Mouse (Mus musculus) E14TG2a.4 (cell line): ENCODE measurements around the gene Tstd2.

Source experiments
- H3K27me3 ChIP-seq: 2 replicates; pipeline ENCODE4 v1.6.1; 2014; ENCODE audit warnings: low read length, control low read depth; ENCODE audit not compliant: insufficient read depth
- H3K36me3 ChIP-seq: 2 replicates; pipeline ENCODE4 v1.6.1; 2014; ENCODE audit warnings: low read length, control low read depth; ENCODE audit not compliant: insufficient read depth
- H3K4me1 ChIP-seq: replicated peaks from 2 replicates; pipeline ENCODE4 v1.6.1; 2014; ENCODE audit warnings: low read depth, low read length, control low read depth
- H3K4me3 ChIP-seq: replicated peaks from 2 replicates; pipeline ENCODE4 v1.5.1; 2014; ENCODE audit warnings: mild to moderate bottlenecking, low read length
- H3K9me3 ChIP-seq: 2 replicates; pipeline ENCODE4 v1.6.1; 2014; ENCODE audit warnings: low read length, control low read depth
- CTCF ChIP-seq: conservative IDR thresholded peaks from 2 replicates; pipeline ENCODE4 v1.5.1; 2014; ENCODE audit warnings: low read length
- NANOG ChIP-seq: IDR thresholded peaks from 2 replicates; pipeline ENCODE4 v1.6.1; 2014; ENCODE audit warnings: borderline replicate concordance, low read length, mixed read lengths
- POU5F1 ChIP-seq: IDR thresholded peaks from 2 replicates; pipeline ENCODE4 v1.6.1; 2014; ENCODE audit warnings: low read length, borderline replicate concordance

Gene Tstd2

DNA sequence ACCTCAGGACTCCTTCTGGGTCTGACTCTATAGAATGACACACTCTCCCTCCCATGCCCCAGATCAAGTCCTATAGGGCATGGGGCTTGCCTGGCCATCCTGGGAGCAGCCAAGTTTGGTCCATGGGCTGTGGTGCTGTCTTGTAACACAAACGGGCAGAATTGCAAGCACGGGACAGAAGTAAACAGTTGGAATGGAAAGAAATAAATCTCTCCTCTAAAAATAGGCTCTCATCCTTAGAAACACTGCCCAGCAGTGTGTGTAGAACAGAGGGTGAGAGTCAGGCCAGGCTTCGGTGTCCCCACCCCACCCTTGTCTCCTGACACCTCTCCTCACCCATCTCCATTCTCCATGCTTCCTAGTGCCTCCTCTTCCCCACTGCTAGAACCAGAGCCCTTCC is 70.4 kb downstream of the Tstd2 start:
- Histone ChIP-seq H3K4me1 (0 out of 2 replicates have a peak, but pooled peaks cover 6% of the 10 kb centered on the region), H3K36me3 (no peaks in the 10 kb centered on the region), H3K4me3 (no peak overlapping the region), H3K27me3 (peaks cover 21% of the 10 kb centered on the region), H3K9me3 (no peaks in the 10 kb centered on the region)
- TF ChIP-seq POU5F1, result no peak
- TF ChIP-seq NANOG, result no peak
- TF ChIP-seq CTCF, result no peak

GRCm38 (mm10) chr4:46065695-46066340 is 72.7 kb downstream of the Tstd2 start:
- TF ChIP-seq NANOG (no peak), CTCF (no peak), POU5F1 (no peak)
- no peak overlapping the region for H3K4me3 ChIP-seq
- peaks cover 9% of the 10 kb centered on the region; the same call in 1 of the 2 replicates for H3K4me1 ChIP-seq
- no peaks in the 10 kb centered on the region for H3K36me3 ChIP-seq
- no peaks in the 10 kb centered on the region for H3K9me3 ChIP-seq
- H3K27me3 ChIP-seq, result peaks cover 30% of the 10 kb centered on the region

GRCm38 (mm10) chr4:46064961-46065360 is 73.5 kb downstream of the Tstd2 start:
- TF ChIP-seq NANOG (no peak), POU5F1 (no peak), CTCF (no peak)
- peaks cover 9% of the 10 kb centered on the region; the same call in 1 of the 2 replicates for H3K4me1 ChIP-seq
- H3K27me3 ChIP-seq, result peaks cover 30% of the 10 kb centered on the region

More at GRCm38 (mm10) chr4:46064961-46065360, 73.5 kb downstream of the Tstd2 start:
- H3K4me3 ChIP-seq, result no peak overlapping the region
- H3K36me3 ChIP-seq, result no peaks in the 10 kb centered on the region
- H3K9me3 ChIP-seq, result no peaks in the 10 kb centered on the region
